Mouse (Mus musculus): ENCODE results near the gene Fam193b. TPM values are rescaled to one million over a fixed set of nuclear protein-coding genes. Genes with fewer than 3 reads are reported as not detected.

Fam193b gene
- polyA plus RNA-seq, 1 experiment: 47.5 TPM

DNA sequence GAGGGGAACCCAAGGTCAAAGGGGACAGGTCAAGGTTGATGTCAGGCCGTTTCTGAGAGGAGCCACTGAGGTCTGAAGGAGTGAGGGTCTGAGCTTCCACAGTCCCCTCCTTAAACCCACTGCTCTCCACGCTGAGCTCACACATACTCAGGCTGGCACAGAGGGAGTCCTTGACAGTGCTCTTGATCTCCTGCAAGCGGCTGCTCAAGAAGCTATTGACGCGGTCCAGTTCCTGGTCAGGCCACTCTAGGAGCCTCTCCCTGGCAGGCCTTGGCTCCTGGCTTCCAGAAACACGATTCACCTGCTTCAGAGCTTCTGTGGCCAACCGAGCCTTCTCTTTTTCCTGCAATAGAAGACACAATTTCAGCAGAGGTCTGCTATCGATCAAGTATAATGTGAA, 27.5 kb downstream of the Fam193b start:
- no peak for TF ChIP-seq GATA1 (IDR thresholded peaks at IDR 0.05; ENCODE audit: low read length)

- TF ChIP-seq GATA1 (IDR thresholded peaks at IDR 0.05; ENCODE audit: low read length): no peak
Observed at GRCm38 (mm10) chr13:55542891-55543290, 28.0 kb downstream of the Fam193b start.

DNA sequence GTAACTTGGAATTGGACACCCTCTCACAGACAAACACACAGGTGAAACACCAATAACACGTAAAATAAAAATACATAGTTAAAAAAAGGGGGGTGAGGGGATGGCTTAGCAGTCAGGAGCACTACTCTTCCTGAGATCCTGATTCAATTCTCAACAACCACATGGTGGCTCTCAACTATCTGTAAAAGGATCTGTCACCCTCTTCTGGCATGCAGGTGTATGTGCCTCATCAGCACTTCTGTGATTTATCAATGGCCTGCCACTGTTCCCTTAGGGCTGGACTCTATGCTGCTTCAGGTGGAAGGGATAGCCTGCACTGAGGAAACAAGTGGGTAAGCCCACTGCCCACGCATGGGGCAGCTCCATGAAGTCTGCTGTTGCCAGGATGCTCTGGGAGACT, 30.0 kb downstream of the Fam193b start:
- no peak for TF ChIP-seq GATA1 (IDR thresholded peaks at IDR 0.05; ENCODE audit: low read length)

DNA sequence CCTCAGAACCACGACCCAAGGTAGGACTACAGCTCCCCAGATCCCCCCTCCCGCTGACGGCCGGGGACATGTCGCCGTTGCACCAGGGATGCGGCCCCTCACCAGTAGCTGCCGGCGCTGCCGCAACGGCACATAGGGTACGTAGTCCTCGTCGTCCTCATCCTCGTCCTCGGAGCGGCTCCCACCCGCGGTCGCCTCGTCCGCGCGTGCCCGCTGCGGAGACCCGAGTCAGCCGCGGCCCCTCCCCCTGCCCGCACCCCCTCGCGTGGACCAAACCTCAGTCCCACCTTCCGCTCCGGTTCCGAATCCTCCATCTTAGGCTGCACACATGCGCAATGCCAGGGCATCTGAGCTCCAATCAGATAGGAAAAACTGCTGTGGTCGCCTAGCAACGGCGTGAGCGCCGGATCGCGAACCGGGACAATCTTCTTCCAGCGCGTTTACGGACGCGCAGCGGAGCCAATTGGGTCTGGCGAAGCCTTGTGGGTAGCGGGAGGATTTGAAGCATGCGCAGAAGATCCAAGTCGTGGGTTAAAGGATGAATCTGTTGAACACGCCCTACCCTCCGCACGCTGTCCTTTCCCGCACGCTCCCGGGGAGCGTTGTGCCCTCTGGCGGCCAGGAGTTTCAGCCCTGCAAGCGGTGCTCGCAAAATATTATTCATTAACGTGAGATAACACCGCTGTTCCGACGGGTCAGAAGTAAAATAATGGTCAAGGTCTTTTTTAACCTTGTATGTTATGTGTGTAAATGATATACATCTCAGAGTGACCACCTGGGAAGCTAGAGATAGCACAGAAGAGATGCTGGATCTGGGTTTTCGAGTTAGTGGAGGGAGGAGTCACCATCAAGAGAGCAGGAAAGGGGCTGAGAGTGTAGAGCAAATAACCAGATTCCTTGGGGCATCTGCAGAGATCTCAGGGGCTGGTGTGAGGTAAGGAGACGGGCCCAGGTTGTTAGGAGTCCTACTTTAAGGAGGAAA, 34.4 kb downstream of the Fam193b start, which contains the start of gene Ddx41:
Gene Ddx41, minus strand, starts transcription at position 465 of the 982 bp plus-strand sequence.
- TF ChIP-seq GATA1 (IDR thresholded peaks at IDR 0.05; ENCODE audit: low read length): no peak

- TF ChIP-seq GATA1 (IDR thresholded peaks at IDR 0.05; ENCODE audit: low read length): no peak
Observed at GRCm38 (mm10) chr13:55535796-55536193, 35.1 kb downstream of the Fam193b start.

DNA sequence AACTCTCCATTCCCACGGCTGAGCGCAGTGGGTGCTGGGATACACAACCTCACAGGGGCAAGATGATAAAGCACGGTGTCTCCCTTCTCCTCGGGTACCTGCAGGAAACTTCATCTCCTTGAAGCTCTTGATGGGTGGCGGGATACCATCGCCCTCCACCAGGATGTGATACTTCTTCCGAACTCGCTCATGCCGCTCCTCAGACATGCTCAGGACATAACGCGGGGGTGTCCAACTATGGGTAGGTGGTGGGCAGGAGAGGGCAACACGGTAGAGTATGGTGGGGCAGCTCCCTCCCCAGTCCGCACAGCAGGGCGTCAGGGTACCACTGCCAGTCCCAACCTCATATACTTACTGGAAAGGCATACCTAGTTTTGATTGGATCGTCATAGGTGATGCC, 35.7 kb downstream of the Fam193b start:
- TF ChIP-seq GATA1 (IDR thresholded peaks at IDR 0.05; ENCODE audit: low read length): no peak

GRCm38 (mm10) chr13:55529198-55529915, 41.6 kb downstream of the Fam193b start, which contains the start of gene Dok3:
TSS of gene Dok3 (minus strand) at chr13:55529296.
- TF ChIP-seq GATA1 (IDR thresholded peaks at IDR 0.05; ENCODE audit: low read length): no peak

GRCm38 (mm10) chr13:55527834-55528772, 42.8 kb downstream of the Fam193b start:
- TF ChIP-seq GATA1 (IDR thresholded peaks at IDR 0.05; ENCODE audit: low read length): no peak

DNA sequence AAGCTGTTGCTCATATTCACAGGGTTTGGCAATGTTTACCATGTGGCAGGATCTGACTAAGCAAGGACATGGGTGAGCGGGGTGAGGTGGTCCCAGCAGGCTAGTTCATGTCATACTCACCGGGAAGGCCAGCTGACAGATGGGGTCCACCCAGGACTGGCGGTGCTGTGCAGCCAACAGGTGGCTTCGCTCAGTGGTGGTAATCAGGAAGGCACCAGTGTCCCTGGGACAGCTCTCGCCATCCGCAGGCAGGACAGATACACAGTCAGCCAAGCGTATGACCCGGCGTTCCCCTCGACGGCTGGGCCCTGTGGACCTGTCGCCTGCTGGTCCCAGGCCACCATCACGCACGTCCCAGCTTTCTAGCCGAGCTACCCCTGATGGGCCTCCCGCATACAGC, 43.7 kb downstream of the Fam193b start:
- TF ChIP-seq GATA1 (IDR thresholded peaks at IDR 0.05; ENCODE audit: low read length): no peak

DNA sequence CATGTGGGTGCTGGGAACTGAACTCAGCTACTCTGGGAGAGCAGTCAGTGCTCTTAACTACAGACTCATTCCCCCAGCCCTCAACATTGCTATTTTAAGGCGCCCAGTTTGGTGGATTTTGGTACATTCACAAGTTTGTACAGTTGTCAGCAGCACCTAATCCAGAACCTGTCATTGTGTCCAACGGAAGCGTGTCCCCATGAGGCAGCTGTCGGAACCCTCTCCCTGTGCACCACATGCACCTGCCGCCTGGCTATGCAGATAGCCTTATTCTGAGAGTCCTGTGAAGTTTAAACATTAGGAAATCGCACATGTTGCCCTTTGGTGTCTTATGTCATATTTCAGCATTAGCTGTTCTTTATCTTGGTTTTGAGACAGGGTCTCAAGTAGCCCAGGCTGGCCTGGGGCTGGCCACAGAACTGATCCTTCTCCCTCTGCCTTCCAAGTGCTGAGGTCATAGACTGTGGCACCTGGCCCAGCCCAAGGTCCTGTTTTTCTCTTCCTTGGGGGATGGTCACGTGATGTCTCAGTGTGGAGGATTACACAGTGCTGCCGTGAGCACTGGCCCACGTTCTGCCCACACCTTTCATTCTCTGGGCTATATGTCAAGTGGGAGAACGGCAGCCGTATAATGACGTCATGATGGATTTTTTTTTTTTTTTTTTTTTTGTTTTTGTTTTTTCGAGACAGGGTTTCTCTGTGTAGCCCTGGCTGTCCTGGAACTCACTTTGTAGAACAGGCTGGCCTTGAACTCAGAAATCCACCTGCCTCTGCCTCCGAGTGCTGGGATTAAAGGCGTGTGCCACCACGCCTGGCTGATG, 45.0 kb downstream of the Fam193b start:
- no peak for TF ChIP-seq GATA1 (IDR thresholded peaks at IDR 0.05; ENCODE audit: low read length)

DNA sequence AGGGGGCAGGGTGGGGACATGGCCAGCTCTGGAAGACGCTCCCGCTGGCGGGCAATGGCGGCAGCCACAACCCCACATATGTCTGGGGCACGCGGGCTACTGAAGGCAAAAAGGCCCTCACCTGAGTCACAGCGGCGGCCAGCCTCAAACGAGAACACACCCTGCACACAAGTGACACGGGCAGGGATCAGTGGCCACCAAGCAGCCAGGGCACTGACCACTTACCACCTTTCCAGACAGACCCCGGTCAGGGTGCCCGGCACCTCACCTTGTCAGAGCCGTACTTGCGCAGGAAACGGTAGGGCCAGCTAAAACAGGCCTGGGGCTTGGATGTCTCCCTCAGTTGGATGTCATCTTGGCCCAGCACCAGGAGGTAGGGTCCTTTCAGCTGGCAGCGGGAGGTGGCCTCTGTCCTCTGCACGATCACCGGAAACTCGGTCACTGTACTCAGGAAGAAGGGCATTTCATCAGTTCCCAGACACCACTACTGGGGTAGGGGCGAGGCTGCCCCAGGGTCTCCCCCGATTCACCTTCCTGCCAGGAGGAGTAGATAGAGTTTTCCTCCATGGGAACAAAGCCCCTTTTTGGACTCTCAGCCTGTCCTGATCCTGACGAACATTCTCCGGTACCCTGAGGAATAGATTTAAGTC, 46.8 kb downstream of the Fam193b start:
- TF ChIP-seq GATA1 (IDR thresholded peaks at IDR 0.05; ENCODE audit: low read length): no peak

DNA sequence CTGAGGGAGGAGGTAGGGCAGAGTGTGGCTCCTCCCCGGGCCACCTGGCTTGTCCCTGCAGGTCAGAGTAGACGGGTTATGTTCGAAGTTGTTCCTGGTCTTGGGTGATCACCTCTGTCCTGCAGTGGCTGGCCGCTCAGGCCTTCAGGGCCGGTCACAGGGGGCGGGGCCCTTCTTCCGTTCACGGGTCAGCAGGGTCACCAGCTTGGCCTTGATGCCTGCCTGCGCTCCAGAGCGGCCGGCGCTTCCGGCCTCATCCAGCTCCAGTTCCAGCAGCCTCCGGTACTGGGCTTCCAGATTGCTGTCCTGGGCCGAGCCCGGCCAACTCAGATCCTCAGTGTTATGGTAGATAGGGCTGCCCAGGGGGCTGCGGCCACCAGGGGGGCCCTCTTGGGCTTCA, 47.6 kb downstream of the Fam193b start:
- no peak for TF ChIP-seq GATA1 (IDR thresholded peaks at IDR 0.05; ENCODE audit: low read length)

GRCm38 (mm10) chr13:55522730-55523129, 48.2 kb downstream of the Fam193b start:
- TF ChIP-seq GATA1 (IDR thresholded peaks at IDR 0.05; ENCODE audit: low read length): no peak

- no peak for TF ChIP-seq GATA1 (IDR thresholded peaks at IDR 0.05; ENCODE audit: low read length)
Observed at GRCm38 (mm10) chr13:55519606-55520005, 51.3 kb downstream of the Fam193b start.
